Mouse (Mus musculus) CH12.LX (cell line): ENCODE results near the gene Gm16253. TPM values are rescaled to one million over a fixed set of nuclear protein-coding genes. Genes with fewer than 3 reads are reported as not detected.

ENCODE experiments used
- DNase-seq: peaks from one replicate; pipeline ENCODE4 v3.0.0-alpha.2; 2013; ENCODE audit errors: extremely low read depth
- H3K27ac ChIP-seq: 2 replicates; pipeline ENCODE4 v1.5.1; 2012; ENCODE audit warnings: low read depth, mild to moderate bottlenecking, control low read depth, moderate library complexity; ENCODE audit not compliant: insufficient read depth
- H3K27me3 ChIP-seq: replicated peaks from 2 replicates; pipeline ENCODE3; 2012; ENCODE audit warnings: inconsistent platforms
- H3K36me3 ChIP-seq, 2 experiments: replicated peaks in 1 of 2; 2 replicates each; pipeline versions ENCODE3 to v1.6.1; 2012; ENCODE audit warnings: inconsistent platforms in 1 of 2, low read length in 1 of 2, mild to moderate bottlenecking in 1 of 2, mixed read lengths in 1 of 2, moderate library complexity in 1 of 2; ENCODE audit not compliant: control insufficient read depth in 1 of 2, insufficient read depth in 1 of 2
- H3K4me1 ChIP-seq, 2 experiments: 2 replicates each; pipeline ENCODE4 v1.6.1; 2012; ENCODE audit warnings: inconsistent platforms in 1 of 2, moderate library complexity in 1 of 2; ENCODE audit not compliant: insufficient read depth in 2 of 2, control insufficient read depth in 1 of 2
- H3K4me2 ChIP-seq: 2 replicates; pipeline ENCODE4 v1.6.1; 2012; ENCODE audit warnings: low read depth, mild to moderate bottlenecking, control low read depth; ENCODE audit not compliant: poor library complexity, insufficient read depth, severe bottlenecking
- H3K4me3 ChIP-seq, 3 experiments: fragments of 150-350 bp in 1 of 3; sonication (generic) in 1 of 3; replicated peaks in 1 of 3; 2 replicates each; pipeline versions ENCODE3 to v1.5.1; 2011 to 2012; ENCODE audit warnings: low read depth in 2 of 3, low read length in 2 of 3, mild to moderate bottlenecking in 2 of 3, moderate library complexity in 2 of 3, control low read depth in 1 of 3, improper control_type of control experiment in 1 of 3, inconsistent platforms in 1 of 3, mixed read lengths in 1 of 3; ENCODE audit not compliant: poor library complexity in 1 of 3
- H3K79me2 ChIP-seq: replicated peaks from 2 replicates; pipeline ENCODE4 v1.6.1; 2012; ENCODE audit warnings: mild to moderate bottlenecking, moderate library complexity; ENCODE audit not compliant: control insufficient read depth, poor library complexity, insufficient read depth, severe bottlenecking; ENCODE audit errors: extremely low read depth
- H3K9ac ChIP-seq: 2 replicates; pipeline ENCODE4 v1.6.1; 2012; ENCODE audit warnings: low read depth, mild to moderate bottlenecking, control low read depth, moderate library complexity; ENCODE audit not compliant: insufficient read depth
- H3K9me3 ChIP-seq: replicated peaks from 2 replicates; pipeline ENCODE3; 2012; ENCODE audit warnings: low read length, inconsistent platforms, mixed read lengths
- CHD1 ChIP-seq: IDR thresholded peaks from 2 replicates; pipeline ENCODE4 v1.6.1; 2012; ENCODE audit warnings: low read depth, low read length, improper control_type of control experiment, inconsistent platforms
- CHD2 ChIP-seq: IDR thresholded peaks from 2 replicates; pipeline ENCODE4 v1.6.1; 2011; ENCODE audit warnings: low read length, improper control_type of control experiment
- CTCF ChIP-seq, 2 experiments: IDR thresholded peaks in 1 of 2; conservative IDR thresholded peaks in 1 of 2; 2 replicates each; pipeline ENCODE4 v1.5.1; 2011 to 2012; ENCODE audit warnings: low read depth in 2 of 2, low read length in 2 of 2, improper control_type of control experiment in 1 of 2, inconsistent platforms in 1 of 2, mild to moderate bottlenecking in 1 of 2, moderate library complexity in 1 of 2
- E2F4 ChIP-seq: IDR thresholded peaks from 2 replicates; pipeline ENCODE4 v1.6.1; 2011; ENCODE audit warnings: low read depth, low read length, improper control_type of control experiment; ENCODE audit not compliant: insufficient replicate concordance
- ELF1 ChIP-seq: IDR thresholded peaks from 2 replicates; pipeline ENCODE4 v1.6.1; 2014; ENCODE audit warnings: low read depth, mild to moderate bottlenecking, inconsistent platforms, low read length, improper control_type of control experiment
- ETS1 ChIP-seq: conservative IDR thresholded peaks from 2 replicates; pipeline ENCODE4 v1.6.1; 2012; ENCODE audit warnings: low read depth, mild to moderate bottlenecking, inconsistent platforms, low read length, improper control_type of control experiment, moderate library complexity
- HCFC1 ChIP-seq: IDR thresholded peaks from 2 replicates; pipeline ENCODE4 v1.6.1; 2012; ENCODE audit warnings: low read depth, mild to moderate bottlenecking, inconsistent platforms, low read length, improper control_type of control experiment
- JUND ChIP-seq: conservative IDR thresholded peaks from 2 replicates; pipeline ENCODE4 v1.6.1; 2011; ENCODE audit warnings: low read depth, low read length, improper control_type of control experiment
- KAT2A ChIP-seq: IDR thresholded peaks from 2 replicates; pipeline ENCODE4 v1.6.1; 2012; ENCODE audit warnings: low read length, improper control_type of control experiment, inconsistent platforms; ENCODE audit not compliant: insufficient replicate concordance
- MAFK ChIP-seq: IDR thresholded peaks from 2 replicates; pipeline ENCODE4 v1.6.1; 2011; ENCODE audit warnings: low read length, improper control_type of control experiment; ENCODE audit not compliant: insufficient replicate concordance
- MAX ChIP-seq: IDR thresholded peaks from 2 replicates; pipeline ENCODE4 v1.6.1; 2011; ENCODE audit warnings: low read length, improper control_type of control experiment
- MEF2A ChIP-seq: IDR thresholded peaks from 2 replicates; pipeline ENCODE4 v1.6.1; 2014; ENCODE audit warnings: low read depth, mild to moderate bottlenecking, inconsistent platforms, low read length, improper control_type of control experiment, borderline replicate concordance
- MXI1 ChIP-seq: IDR thresholded peaks from 2 replicates; pipeline ENCODE4 v1.6.1; 2011; ENCODE audit warnings: mild to moderate bottlenecking, low read depth, low read length, improper control_type of control experiment
- NRF1 ChIP-seq: IDR thresholded peaks from 2 replicates; pipeline ENCODE4 v1.6.1; 2014; ENCODE audit warnings: low read depth, mild to moderate bottlenecking, inconsistent platforms, low read length, improper control_type of control experiment, moderate library complexity
- POLR2AphosphoS2 ChIP-seq: IDR thresholded peaks from 2 replicates; pipeline ENCODE4 v1.6.1; 2011; ENCODE audit warnings: low read depth, low read length, improper control_type of control experiment
- RAD21 ChIP-seq: IDR thresholded peaks from 2 replicates; pipeline ENCODE4 v1.6.1; 2011; ENCODE audit warnings: low read depth, mild to moderate bottlenecking, low read length, improper control_type of control experiment, moderate library complexity
- RCOR1 ChIP-seq: conservative IDR thresholded peaks from 2 replicates; pipeline ENCODE4 v1.6.1; 2012; ENCODE audit warnings: low read depth, mild to moderate bottlenecking, inconsistent platforms, low read length, improper control_type of control experiment
- SIN3A ChIP-seq: IDR thresholded peaks from 2 replicates; pipeline ENCODE4 v1.6.1; 2012; ENCODE audit warnings: low read length, improper control_type of control experiment, inconsistent platforms
- TBP ChIP-seq: conservative IDR thresholded peaks from 2 replicates; pipeline ENCODE4 v1.6.1; 2011; ENCODE audit warnings: low read depth, low read length, improper control_type of control experiment
- TCF12 ChIP-seq: IDR thresholded peaks from 2 replicates; pipeline ENCODE4 v1.6.1; 2014; ENCODE audit warnings: low read depth, mild to moderate bottlenecking, inconsistent platforms, low read length, improper control_type of control experiment
- UBTF ChIP-seq: IDR thresholded peaks from 2 replicates; pipeline ENCODE4 v1.6.1; 2012; ENCODE audit warnings: low read depth, mild to moderate bottlenecking, inconsistent platforms, low read length, improper control_type of control experiment, moderate library complexity
- USF1 ChIP-seq: IDR thresholded peaks from 2 replicates; pipeline ENCODE4 v1.6.1; 2014; ENCODE audit warnings: low read depth, mild to moderate bottlenecking, inconsistent platforms, low read length, improper control_type of control experiment
- USF2 ChIP-seq: conservative IDR thresholded peaks from 2 replicates; pipeline ENCODE4 v1.6.1; 2011; ENCODE audit warnings: low read depth, low read length, improper control_type of control experiment
- ZMIZ1 ChIP-seq: IDR thresholded peaks from 2 replicates; pipeline ENCODE4 v1.6.1; 2012; ENCODE audit warnings: low read depth, mild to moderate bottlenecking, inconsistent platforms, low read length, improper control_type of control experiment
- dilution Hi-C: fragments of 300-500 bp; cut with MboI; formaldehyde crosslinking; loops from 2 replicates; pipeline ENCODE4 v1.14.3; 2020; ENCODE audit warnings: low sequenced_read_pairs; ENCODE audit not compliant: extremely low pct_unique_long_range_greater_than_20kb, extremely low pct_ligation_motif_present
- in situ Hi-C: fragments of 300-500 bp; cut with MboI; formaldehyde crosslinking; loops from 3 replicates; pipeline ENCODE4 v1.14.3; 2019; ENCODE audit warnings: low sequenced_read_pairs, low pct_ligation_motif_present, low pct_unique_long_range_greater_than_20kb, mixed read lengths
- polyA plus RNA-seq: library from polyadenylated mRNA; unstranded; fragments of >175 nt; gene quantifications from 2 replicates; pipeline ENCODE4 v1.2.1, GENCODE M21; 2012; ENCODE audit warnings: low read depth; ENCODE audit not compliant: insufficient read length
- total RNA-seq, 2 experiments: library from RNA; depleted of rRNA; stranded (reverse); fragments of 300-350 nt in 1 of 2; fragments of >200 nt in 1 of 2; gene quantifications; 2 replicates each; pipeline ENCODE4 v1.2.3; 2012 to 2014

The Gm16253 gene
- total and polyA plus RNA-seq, 3 experiments = 0.46 to 0.72 TPM; not detected in 1

DNA sequence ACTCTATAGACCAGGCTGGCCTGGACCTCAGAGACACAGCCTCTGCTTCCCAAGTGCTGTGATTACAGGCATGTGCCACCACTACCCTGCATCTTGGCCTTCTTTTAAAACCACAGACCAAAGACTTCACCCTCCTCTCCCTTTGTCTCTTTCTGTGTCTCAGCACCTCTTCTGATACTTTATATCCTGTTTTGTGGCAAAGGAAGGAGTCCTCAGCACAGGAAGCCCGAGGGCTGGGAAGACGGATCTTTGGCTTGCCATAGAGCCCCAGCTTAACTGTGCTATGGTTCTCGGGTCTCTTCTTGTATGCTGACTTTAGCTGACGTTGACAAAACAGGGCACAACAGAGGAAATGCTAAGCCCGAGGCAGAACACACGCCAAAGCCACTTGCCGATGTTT is 6.1 kb upstream of the Gm16253 start:
- DNase-seq = no peak
- H3K4me3 ChIP-seq = no peak overlapping the region
- peaks cover 6 to 34% of the 10 kb centered on the region in 2 experiments for H3K4me1 ChIP-seq
- no peaks in the 10 kb centered on the region for H3K9me3 ChIP-seq
- H3K27me3 ChIP-seq = no peaks in the 10 kb centered on the region
- no peak overlapping the region for H3K27ac ChIP-seq
- dilution Hi-C loops (no loop called here), in situ Hi-C loops (no loop called here)
- H3K36me3 ChIP-seq = no peaks in the 10 kb centered on the region
- H3K9ac ChIP-seq = no peak overlapping the region
- no peak overlapping the region for H3K4me2 ChIP-seq
- H3K79me2 ChIP-seq = no peaks in the 10 kb centered on the region
- TF ChIP-seq TCF12 (no peak), MAX (no peak), CTCF (conservative IDR thresholded peaks at IDR 0.05 in 1 of 2, IDR thresholded peaks at IDR 0.05 in 1 of 2; ENCODE audit: low read depth in 2 of 2, low read length in 2 of 2) (no peak), SIN3A (no peak), UBTF (no peak), CHD1 (no peak), HCFC1 (no peak), RAD21 (no peak), RCOR1 (no peak), KAT2A (no peak), MXI1 (no peak)

DNA sequence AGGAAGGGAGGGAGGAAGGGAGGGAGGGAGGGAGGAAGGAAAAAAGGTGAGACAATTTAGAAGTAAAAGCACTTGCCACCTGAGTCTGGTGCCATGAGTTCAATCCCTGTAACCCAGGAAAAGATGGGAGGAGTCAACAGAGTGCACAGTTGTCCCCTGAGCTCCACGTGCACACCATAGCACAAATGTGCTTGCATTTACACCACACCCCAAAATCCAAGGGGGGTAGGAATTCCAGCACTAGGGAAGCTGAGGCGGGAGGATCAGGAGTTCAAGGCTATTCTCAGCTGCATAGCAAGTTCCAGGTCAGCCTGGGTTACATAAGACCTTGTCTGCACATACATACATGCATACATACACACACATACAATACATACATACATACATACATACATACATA is 5.4 kb upstream of the Gm16253 start:
- H3K36me3 ChIP-seq = no peaks in the 10 kb centered on the region
- no peak overlapping the region for H3K4me2 ChIP-seq
- dilution Hi-C loops (no loop called here), in situ Hi-C loops (no loop called here)
- TF ChIP-seq MXI1 (no peak), POLR2AphosphoS2 (no peak), HCFC1 (no peak), CHD2 (no peak)
- no peak overlapping the region for H3K27ac ChIP-seq
- no peaks in the 10 kb centered on the region for H3K79me2 ChIP-seq
- no peak for DNase-seq
- no peaks in the 10 kb centered on the region for H3K9me3 ChIP-seq
- no peak overlapping the region for H3K4me3 ChIP-seq
- no peaks in the 10 kb centered on the region for H3K27me3 ChIP-seq
- no peak overlapping the region for H3K9ac ChIP-seq
- peaks cover 9 to 40% of the 10 kb centered on the region in 2 experiments for H3K4me1 ChIP-seq

DNA sequence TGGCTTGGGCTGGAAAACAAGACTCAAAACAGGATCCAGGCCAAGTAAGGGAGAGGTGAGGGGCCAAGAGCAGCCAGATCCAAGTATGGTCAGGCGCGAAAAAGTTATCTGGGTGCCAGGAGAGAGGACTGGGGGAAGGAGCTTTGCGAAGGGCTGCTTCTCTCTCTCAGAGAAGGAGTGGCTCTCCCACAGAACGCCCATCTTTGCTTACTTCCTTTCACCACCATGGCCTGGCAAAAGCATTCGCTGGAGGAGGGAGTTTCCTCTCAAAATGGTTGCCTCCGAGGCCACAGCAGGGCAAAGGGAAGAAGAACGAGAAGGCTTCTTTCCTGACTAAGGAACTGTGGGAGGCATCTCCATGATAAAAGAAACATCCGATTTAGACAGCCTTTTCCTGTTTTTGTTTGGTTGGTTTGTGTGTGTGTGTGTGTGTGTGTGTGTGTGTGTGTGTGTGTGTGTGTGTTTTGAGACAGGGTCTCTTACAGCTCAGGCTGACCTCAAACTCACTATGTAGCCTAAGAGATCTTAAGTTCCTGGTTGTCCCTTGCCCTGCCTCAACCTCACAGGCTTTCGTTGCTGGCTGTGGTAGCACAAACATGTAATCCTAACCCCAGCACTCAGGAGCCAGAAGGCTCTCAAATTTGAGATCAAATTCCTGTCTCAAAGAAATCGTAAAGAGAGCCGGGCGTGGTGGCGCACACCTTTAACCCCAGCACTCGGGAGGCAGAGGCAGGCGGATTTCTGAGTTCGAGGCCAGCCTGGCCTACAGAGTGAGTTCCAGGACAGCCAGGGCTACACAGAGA is 4.7 kb upstream of the Gm16253 start:
- H3K4me3 ChIP-seq = no peak overlapping the region
- in situ Hi-C loops = no loop called here
- no peaks in the 10 kb centered on the region for H3K36me3 ChIP-seq
- dilution Hi-C loops = no loop called here
- H3K4me2 ChIP-seq = no peak overlapping the region
- H3K9ac ChIP-seq = no peak overlapping the region
- H3K79me2 ChIP-seq = no peaks in the 10 kb centered on the region
- peaks cover 9 to 41% of the 10 kb centered on the region in 2 experiments for H3K4me1 ChIP-seq
- H3K27me3 ChIP-seq = no peaks in the 10 kb centered on the region
- DNase-seq = no peak
- TF ChIP-seq JUND = no peak
- no peak for TF ChIP-seq NRF1
- no peak for TF ChIP-seq CTCF (conservative IDR thresholded peaks at IDR 0.05 in 1 of 2, IDR thresholded peaks at IDR 0.05 in 1 of 2; ENCODE audit: low read depth in 2 of 2, low read length in 2 of 2)
- TF ChIP-seq ETS1 = no peak
- TF ChIP-seq USF1 = no peak
- TF ChIP-seq ZMIZ1 = no peak
- TF ChIP-seq MAX = no peak
- TF ChIP-seq UBTF = no peak
- no peak for TF ChIP-seq ELF1
- no peak for TF ChIP-seq KAT2A
- no peak for TF ChIP-seq CHD2
- no peak for TF ChIP-seq TBP
- no peak for TF ChIP-seq MEF2A
- TF ChIP-seq MAFK = no peak
- TF ChIP-seq HCFC1 = no peak
- no peak for TF ChIP-seq USF2
- no peak for TF ChIP-seq CHD1
- TF ChIP-seq E2F4 = no peak
- no peaks in the 10 kb centered on the region for H3K9me3 ChIP-seq
- no peak overlapping the region for H3K27ac ChIP-seq
